Mouse (Mus musculus): Measurements from ENCODE around the gene Hdac9.

Hdac9 gene

DNA sequence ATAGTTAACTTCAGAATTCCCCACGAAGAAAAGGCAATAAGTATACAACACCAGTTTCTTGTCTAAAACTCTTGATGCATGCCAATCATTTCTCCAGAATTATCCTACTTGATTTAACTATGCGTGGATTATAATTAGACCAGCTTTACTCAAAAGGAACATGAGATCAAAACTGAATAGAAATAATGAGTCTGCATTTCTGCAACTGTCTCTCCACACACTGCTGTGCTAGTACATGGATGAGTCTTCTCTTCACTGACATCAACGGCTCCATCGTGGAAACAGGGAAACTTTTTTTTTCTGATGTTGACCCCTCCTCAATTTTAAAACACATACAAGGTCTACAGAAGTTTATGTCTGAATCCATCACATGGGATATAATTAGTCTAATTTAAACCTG, 334.4 kb downstream of the Hdac9 start:
- DNase-seq, result no peak

DNA sequence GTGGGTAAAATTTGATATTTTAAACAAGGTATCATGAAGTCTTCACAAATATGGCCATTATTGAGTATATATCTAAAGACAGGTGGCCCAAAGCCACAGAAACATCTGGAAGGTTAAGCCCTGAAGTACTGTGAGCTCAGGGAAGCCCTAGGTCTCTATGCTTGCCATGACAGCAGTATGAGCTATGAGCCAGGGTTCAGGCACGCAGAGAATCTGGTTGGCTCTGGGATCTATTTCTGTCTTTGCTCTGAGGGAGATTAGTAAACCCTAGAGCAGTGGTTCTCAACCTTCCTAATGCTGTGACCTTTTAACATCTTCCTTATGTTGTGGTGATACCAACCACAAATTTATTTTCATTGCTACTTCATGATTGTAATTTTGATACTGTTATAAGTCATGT, 337.7 kb downstream of the Hdac9 start:
- no peak for DNase-seq

DNA sequence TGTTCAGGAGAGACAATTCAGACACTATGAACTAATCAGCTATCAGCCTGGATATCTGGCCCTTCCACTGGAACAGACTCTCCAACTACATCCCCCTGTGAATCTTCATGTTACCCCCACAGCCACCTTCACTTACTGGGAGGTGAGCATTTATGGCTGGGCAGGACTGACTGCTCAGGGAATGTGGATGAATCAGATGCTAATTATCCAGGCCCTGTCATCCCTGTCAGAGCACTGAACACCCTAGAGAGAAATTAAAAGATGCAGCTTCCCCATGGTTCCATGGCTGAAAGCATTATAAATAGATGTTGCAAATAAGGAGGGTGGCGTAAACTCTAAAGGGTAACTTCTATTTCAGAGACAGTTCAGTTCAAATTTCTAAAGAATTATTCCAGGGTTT, 345.8 kb downstream of the Hdac9 start:
- no peak for DNase-seq

DNA sequence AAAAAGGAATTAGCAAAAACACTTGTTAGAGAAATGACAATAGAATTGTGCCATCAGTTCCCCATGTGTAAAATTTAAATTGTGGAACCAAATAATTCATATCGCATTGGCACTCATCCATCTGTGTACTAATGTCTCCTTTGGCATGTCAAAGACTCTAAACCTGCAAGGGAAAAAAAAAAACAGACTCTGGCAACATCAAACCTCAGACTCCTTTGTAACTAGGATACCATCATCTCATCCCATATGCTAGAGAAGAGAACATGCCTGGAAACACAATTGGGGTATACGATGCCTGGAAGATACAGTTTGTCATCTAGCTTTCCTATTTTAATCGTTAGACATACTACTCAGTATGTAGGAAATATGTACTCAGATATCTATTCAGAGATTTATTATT, 347.4 kb downstream of the Hdac9 start:
- no peak for DNase-seq

DNA sequence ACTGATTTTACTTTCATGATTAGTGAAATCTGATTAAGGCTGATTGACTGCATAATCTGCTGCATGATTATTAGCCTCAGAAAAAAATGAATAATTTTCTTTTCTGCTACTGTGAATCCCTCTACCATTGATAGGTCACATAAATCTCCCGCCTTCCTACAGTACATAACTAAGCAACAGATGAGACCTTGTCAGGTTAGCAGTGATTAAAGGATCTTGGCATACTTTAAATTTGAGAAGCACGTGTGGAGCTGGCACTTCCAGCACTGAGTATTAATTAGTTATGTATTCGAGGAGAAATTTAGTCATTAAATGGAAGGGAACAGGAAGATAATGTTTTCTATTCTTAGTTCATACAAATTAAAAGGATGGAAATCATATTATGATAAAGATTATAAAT, 347.8 kb downstream of the Hdac9 start:
- no peak for DNase-seq

DNA sequence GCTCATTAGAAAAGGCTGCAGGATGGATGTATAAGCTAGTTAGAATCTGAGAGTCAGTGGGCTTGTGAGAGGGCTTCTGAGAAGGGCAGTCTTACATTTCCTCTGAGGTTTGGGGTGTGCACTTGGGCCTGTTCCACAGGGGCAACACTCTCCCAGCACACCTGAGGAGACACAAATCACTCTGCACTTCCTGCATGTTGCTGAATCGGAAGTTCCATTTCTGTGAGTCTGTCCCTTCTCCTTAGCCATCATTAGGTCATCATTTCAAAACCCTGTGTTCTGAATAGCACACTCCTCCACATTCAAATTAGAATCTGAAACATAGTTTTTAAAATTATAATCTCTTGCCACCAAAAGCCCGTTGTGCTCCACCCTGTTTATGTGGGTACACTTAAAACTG, 354.6 kb downstream of the Hdac9 start:
- no peak for DNase-seq

DNA sequence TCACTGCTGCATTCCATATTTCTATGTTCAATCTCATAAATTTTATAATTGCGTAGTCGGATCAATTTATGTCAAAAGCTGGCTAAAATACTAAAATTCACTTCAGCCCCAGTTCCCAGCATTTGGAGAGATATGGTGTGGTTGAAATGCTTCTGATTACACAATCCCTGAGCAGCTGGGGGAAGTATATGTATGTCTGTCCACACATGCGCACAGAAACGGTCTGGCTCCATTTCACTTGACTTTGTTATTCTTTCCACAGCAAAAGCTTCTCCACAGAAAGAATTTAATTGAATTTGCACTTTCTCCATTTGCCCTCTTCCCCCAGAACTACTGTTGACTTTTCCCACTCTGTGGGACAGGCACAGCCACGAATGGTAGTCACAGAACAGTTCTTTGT, 357.9 kb downstream of the Hdac9 start:
- no peak for DNase-seq

DNA sequence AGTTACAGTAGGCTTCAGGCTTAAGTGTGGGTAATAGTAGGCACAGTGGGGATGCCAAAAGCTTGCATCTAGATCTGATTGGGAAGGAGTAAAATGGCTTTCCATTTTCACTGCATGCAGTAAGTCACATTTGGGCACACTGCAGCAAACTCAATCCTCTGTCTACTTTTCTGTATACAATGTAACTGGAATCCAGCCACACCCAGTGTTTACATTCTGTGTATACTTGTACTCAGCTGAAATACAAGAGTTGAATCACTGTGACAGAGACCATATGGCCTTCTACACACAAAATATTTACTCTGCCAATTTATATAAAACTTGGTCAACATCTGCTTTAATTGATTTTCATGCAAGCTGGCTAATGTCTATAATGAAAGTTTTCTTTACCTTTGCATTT, 362.1 kb downstream of the Hdac9 start:
- DNase-seq, result no peak

DNA sequence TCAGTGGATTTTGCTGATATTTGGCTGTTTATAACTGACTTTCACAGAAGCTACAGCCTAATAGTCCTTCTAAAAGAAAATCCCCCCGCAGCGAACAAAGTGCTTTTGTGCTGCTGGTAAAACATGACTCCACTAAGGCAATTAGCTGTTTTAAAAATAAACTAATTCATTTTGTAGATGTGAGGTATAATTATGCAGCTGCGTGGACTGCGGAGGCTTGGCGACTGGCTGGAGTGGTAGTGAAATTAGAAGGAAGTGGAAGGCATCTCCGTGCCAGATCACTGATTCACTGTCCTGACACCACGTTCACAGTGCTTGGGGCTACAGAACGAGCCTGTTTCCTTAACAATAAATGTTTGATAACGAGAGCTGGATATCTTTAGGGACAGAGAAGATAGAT, 366.6 kb downstream of the Hdac9 start:
- DNase-seq, result no peak

DNA sequence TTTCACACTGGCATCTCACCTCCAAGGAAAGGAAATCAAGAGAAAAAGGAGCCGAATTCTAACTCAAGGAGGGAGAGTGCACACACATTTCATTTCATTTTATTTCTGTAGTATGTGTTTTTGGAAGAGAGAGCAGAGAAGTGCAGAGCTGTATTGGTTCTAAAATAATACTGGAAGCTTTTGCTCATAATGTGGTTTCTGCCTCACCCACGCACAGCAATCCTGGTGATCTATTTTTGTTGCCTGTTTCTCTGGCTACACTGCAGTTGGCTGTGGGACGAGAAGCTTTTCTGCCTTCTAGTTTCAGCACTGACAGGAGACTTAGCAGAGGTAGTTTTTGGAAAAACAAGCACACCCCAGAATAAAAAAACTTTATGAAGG, 387.7 kb downstream of the Hdac9 start:
- no peak for DNase-seq

DNA sequence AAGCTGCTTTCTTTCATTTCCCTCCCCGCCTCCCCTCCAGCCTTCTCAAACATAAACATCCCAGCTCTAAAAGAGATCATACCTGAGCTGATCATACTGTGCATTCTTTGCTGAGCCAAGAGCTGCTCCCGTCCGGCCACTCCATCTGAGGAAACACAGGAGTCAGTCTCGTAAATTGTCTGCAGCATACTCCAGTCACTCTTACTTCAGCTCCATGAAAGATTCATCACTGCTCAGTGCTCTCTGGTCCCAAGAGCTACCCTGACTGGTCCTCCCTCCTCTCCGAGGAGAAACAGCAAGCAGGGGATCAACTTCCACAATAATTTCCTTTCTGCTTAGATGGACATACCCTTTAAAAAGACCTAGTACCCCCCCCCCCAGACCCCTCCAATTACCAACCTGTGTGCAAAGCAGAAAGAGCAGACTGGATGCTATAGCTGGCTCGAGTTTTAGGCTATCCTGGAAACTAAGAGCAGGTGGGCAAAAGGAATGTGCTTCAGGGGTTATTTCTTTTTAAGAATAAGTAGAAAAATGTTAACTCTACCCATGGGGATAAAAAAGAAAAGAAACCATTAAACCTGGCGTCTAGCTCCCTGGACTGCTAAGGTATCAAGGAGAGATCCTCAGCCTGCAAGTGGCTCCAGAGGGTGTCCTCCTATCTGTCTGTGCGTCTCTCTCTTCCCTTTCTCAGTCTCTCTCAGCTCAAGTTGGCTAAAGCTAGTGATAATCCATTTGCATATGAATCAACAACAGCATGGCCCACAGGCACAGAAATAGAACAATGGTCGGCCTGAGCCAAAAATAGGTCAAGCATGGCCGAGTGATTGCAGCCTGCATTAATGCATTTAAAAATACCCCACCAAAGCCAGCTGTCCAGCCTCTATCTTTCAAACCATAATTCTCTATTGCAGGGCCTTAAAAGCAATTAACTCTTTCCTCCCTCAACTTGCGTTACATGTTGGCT, 388.4 kb downstream of the Hdac9 start:
- peak; percentile 22 for DNase-seq

DNA sequence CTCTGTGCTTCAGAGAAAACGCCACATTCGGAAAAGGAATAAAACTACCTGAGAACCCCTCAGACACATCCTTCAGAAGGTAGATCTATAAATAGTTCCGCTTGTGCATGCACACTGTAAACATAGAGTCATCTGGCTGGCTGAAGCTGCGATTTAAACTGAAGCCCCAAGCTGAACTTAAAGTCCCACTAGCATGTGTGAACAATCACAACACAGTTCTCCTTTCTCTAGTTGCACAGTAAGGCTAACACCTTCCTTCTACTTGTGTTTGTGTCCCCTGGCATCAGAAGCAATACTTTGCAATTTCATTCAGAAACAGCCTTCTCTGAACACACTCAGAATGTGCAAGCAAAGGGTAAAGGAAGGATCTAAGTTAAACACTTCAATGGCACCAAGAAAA, 389.1 kb downstream of the Hdac9 start:
- DNase-seq, result no peak

DNA sequence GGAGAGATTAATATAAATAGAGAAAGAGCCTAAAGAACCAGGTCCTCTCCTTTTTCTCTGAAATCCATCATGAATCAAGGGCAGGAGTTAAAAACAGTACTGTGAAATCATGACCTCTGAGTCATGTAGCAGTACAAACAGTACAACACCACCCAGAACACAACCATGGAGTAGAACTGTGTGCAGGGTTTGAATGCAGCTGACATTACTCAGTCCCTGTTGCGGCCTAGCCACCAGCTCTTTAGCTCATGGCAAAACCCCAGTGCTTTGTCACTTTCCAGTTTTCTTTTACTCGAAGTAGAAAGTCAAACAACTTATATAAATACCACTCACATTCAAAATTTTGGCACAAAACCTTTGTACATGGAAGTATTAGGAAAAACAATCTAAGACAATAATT, 395.4 kb downstream of the Hdac9 start:
- no peak for DNase-seq

DNA sequence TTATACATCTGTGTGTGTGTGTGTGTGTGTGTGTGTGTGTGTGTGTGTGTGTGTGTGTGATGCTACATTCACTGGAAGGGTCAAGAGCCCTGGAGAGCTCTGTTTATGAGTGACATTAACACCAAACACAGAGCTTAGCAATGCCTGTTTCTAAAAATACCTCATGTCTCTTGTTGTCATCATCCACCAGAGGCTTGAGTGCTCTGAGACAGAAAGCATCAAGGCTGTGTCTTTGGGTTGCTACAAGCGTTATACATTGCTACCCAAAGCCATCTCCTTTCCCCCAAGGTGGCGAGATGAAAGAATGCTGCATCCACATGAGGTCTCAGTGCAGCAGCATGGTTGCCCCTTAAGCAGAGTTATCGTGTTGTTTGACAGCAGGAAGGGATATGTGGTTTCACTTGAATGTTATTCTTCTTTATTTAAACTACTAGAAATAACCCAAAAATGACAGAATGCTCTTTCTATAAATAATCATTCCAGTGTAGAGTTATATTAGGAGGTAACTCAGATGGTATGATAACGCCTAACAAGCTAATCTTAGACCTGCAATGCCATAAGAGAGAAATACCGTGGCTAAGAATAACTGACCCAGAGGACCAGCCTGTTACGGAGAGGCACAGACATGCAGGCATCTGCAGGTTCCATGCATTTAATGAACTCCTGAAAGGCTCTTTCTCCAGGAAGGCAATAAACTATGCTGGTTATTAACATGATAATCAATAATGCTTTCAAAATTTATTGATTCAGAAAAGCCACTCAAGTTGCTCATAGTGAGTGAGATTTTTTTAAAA, 399.9 kb downstream of the Hdac9 start:
- DNase-seq, result no peak

DNA sequence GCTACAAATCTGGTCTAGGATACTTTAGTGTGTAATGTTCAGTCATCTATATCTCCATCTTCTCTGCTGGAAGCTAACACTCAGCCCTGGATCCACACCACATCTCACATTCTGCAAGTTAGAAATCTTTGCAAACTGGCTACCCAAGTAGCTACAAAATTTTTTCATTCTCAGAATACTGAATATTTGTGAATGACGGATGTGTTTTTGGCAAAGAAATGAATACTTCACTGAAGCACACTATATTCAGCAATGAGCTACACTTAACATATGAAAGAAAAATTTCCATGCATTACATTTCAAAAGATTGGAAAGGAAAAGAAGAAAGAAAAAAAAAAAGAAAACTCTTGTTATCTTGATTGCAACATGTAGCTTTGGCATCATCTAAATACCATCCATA, 410.6 kb downstream of the Hdac9 start:
- DNase-seq, result no peak

DNA sequence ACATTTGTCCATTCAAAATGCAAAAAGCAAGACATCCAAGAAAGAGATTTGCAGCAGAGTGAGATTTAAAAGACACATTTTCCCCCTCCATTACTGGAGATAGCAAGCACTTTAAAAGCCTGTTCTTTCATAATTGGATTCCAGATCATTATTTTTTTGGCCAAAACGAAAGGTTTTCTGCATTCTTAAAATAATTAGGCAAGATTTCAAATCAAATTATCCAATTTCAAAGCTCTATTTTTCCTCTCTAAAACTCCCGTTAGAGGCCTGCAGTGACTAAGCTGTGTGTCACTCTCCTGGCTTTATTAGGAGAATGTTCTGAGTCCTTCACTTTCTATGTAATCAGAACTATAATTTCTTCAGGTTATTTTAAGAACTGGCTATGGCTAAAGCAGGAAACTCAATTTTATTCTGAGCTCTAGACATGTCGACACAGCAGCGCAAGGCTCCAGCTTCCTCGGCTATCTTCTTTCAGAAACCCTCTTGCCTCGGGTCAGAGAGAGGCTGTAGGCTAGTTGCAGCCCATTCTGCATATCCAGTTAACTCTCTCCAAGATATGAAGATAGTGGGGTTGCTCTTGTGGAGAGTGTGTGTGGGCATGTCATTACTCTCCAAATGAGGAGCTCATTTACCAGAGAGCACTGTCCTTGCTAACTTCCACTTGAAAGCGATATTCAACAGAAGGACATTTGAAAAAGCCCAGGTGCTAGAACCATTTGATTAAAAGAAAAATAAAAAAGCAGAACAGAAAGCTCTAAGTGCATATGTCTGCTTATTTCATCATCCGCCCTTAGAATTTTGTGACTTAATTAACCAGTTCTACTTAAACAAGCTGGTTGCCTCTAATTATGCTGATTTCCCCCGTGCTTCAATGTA, 417.9 kb downstream of the Hdac9 start:
- DNase-seq, result no peak

DNA sequence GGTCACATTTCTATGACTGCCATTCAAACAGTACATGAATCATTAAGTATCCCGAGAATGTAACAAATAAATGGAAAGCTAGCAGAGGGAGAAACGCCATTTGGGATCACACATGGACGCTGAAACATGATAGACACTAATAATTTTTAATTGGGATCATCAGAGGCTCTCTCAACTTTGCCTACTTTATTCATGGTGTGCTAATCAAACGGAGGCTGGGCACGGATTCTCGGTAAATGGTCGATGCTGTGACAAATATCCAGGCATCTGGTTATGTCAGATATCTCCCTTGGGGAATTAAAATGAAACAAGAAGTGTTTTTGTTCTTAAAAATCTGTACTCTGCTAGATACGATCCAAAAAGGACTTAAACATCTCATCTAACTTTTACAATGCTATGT, 418.6 kb downstream of the Hdac9 start:
- DNase-seq, result no peak

DNA sequence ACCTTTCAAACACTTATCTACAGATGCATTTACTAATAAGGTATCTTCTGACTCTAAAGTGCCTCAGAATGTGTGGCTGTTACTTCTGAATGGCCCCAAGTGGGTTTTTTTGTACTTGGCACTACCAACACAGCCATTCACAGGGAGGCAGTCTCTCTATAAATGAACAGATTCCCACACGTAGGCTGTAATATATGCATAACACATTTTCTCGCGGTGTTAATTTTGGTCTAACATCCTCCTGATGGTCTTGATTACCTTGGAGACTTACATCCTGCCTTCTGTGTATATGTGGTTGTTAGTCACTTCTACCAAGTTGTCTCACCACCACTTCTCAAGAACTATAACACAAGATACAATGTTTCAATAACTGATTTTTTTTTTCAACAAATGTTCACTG, 419.2 kb downstream of the Hdac9 start:
- DNase-seq, result no peak

DNA sequence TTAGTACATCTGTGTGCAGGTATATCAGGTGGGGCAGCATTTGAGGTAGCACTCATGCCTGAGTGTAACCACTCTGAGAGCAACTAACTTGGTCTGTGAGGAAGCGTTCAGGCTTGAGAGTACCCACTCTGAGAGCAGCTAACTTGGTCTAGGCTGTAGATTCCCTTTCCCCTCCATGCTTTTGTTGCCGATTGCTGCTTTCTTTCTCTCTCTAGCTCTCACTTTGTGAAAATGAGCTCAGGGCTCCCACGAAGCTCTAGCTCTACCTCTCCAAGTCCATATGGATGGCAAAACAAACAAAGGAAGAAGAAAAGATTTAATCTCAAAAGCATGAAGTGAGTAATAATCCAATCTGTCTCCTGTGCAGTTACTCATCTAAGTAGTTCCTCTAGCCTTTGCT, 421.0 kb downstream of the Hdac9 start:
- no peak for DNase-seq

DNA sequence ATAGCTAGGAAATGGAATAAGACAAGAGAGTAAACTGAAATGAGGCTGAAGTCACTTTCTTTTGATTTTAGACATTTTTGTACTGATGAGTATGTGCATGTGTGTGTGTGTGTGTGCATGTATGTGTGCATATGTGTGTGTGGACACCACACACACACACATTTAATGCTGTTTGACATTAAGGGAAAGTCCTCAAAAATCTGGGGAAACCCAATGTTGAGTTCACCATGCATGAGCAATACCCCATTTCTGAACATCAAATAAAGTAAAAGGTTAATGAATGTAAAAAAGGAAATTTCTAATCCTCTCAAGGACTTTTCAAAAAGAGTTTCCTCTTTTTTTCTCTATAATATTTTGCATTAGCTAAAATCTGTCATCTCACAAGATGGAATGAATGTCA, 427.3 kb downstream of the Hdac9 start:
- no peak for DNase-seq

DNA sequence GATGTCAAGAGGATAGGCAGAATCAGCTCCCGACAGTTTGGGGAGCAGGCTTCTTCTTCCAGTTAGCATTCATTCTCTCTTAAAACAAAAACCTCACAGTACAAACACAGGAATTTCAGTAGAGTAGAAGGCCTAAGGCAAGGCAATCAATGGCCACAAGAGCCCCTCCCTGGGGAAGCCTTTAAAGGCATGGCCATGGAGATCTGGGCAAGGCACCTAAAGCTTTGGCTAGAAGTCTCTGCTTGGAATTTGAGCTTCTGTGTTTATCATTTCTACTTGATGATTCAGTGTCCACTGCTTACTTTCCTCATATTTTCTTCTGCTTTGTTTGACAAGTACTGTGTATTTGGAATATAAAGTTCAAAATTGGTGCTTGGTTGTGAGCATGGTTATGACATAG, 429.2 kb downstream of the Hdac9 start:
- no peak for DNase-seq

DNA sequence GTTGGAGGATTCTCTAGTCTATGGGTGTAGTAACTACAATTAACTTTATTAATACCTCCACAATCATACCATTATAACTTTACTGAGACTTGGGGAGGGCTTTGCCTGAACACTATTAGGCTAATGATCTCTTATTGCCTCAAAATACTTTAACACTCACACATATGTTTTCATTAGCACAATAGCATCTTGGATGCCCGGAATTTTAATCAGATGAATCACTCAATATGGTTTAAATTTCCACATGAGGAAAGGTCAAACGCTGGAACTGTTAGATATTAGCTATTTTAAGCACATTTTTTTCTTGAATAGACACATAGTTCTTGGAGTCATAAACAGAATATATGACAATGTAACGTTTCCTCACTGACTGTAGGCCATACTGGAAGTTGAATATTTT, 429.9 kb downstream of the Hdac9 start:
- no peak for DNase-seq

DNA sequence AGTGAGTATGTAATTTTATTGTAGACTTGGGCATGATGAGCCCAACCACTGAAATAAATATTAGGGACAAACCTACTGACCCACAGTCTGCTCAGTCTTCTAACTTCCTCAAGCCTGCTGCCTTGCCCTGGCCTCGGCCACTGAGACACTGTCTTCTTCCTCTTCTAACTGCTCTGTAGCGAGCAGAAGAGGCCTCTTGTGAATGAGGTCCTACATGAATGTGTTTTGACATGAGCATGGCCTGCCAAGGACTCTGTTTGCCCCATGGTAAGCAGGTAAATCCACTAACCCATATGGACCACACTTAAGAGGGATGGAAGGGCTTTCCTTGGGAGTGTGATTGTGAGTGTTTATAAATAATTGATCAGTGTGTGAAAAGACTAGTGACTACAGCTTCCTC, 430.9 kb downstream of the Hdac9 start:
- no peak for DNase-seq
